Mouse (Mus musculus): Measurements from ENCODE around the gene Tmem132e. TPM values are rescaled to one million over a fixed set of nuclear protein-coding genes. Genes with fewer than 3 reads are reported as not detected.

Tmem132e gene
- polyA plus RNA-seq (2012; ENCODE audit: insufficient read depth, insufficient read length, missing spikeins): not detected in 2 replicates

DNA sequence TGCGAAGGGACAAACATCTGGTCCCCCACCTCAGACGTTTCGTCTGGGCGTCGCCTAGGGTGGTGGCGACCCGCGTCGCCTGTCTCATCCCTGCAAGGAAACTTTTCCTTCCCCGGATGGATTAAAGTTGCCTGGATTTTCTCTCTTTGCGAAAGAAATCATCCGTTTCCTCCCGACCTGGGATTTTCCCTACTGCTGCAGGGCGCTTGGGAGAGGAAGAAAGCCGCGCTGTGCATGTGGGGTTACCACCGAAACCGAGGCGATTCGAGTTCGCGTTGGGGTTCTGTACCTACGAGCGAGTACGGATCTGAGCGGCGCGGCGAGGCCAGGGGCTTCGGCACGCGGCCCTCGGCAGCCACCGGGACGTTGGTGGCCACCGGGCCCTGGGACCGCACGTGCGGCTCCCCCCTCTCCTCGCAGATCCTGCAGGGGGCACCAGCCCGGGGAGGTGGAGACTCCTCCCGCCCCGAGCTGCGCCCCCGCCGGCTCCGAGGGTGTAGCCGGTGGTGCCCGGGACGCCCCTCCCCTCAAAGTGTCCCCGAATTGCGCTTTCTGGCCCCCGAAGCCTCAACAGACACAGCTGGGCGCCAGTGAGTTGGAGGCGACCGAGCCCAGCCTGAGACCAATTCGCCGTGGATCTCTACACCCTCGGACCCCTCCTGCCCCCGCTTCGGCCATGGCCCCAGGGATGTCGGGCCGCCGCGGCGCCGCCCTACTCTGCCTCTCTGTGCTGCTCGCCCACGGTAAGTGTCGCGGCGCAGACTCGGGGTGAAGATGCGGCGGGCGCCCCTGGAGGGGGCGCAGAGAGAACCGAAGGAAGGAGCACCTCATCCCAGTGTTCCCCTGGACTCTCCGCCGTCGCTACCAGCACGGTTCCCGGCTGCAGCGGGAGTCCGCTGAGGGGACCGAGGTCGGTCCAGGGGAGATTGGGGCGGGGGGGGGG, at the start of gene Tmem132e:
TSS of gene Tmem132e (plus strand) at position 530 of the 943 bp plus-strand sequence.
- TF ChIP-seq POLR2A (IDR thresholded peaks at IDR 0.05; ENCODE audit: borderline replicate concordance, low read depth, low read length): no peak
- no peak for TF ChIP-seq CTCF (IDR thresholded peaks at IDR 0.05; ENCODE audit: low read depth, low read length)
- Histone ChIP-seq H3K4me1 (ENCODE audit: control insufficient read depth, insufficient read depth, low read length) (no peaks in the 10 kb centered on the region), H3K27ac (ENCODE audit: insufficient read depth, low read depth, low read length) (no peak within 1 kb of the TSS), H3K4me3 (ENCODE audit: insufficient read depth, low read length) (no peak within 1 kb of the TSS)

DNA sequence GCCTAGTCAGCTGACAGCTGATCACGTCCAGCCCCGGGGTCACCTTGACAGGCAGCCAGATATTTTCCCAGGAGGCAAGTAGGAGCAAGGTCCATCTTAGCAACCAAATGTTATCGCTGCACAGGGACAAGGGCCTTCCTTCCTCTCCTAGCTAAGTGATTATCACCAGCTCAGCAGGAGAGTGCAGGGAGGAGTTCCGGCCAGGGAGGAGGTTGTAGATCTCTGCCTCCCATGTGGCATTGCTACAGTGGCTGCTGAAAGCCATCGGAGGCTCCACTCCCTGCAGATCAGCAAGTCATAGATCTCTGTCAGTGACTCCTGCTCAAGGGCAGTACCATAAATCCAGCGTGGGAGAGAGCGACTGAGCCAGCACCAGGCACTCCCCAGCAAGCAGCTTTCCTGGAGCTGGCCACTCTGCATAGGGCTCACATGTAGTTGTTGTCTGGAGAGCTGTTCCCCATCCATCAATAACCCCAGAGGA, 48.7 kb upstream of the Tmem132e start:
- Histone ChIP-seq H3K4me1 (ENCODE audit: control insufficient read depth, insufficient read depth, low read length) (no peaks in the 10 kb centered on the region), H3K4me3 (ENCODE audit: insufficient read depth, low read length) (no peak overlapping the region), H3K27ac (ENCODE audit: insufficient read depth, low read depth, low read length) (no peak overlapping the region)
- TF ChIP-seq CTCF (IDR thresholded peaks at IDR 0.05; ENCODE audit: low read depth, low read length) (no peak), POLR2A (IDR thresholded peaks at IDR 0.05; ENCODE audit: borderline replicate concordance, low read depth, low read length) (no peak)

GRCm38 (mm10) chr11:82340416-82340815, 48.3 kb upstream of the Tmem132e start:
- TF ChIP-seq CTCF (IDR thresholded peaks at IDR 0.05; ENCODE audit: low read depth, low read length): no peak
- no peak for TF ChIP-seq POLR2A (IDR thresholded peaks at IDR 0.05; ENCODE audit: borderline replicate concordance, low read depth, low read length)
- H3K4me1 ChIP-seq (ENCODE audit: control insufficient read depth, insufficient read depth, low read length): no peaks in the 10 kb centered on the region

DNA sequence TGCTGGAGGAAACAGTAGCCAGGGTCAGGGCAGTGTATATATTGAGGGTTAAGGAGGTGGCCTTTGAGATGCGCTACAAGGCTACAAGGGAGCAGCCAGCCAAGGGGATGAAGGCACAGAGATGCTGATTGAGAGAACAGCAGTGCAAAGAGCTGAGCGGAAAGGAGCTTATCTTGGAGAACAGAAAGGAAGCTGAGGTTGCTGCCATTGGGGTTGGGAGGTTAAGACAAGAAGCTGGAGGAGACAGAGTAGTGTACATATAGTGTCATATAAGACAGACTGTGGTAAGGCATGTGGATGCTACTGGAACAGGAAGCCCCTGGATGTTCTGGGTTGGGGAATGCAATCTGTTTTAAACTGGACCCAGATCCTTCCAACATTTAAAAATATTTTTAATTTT, 47.8 kb upstream of the Tmem132e start:
- no peak overlapping the region for H3K27ac ChIP-seq (ENCODE audit: insufficient read depth, low read depth, low read length)
- no peak for TF ChIP-seq POLR2A (IDR thresholded peaks at IDR 0.05; ENCODE audit: borderline replicate concordance, low read depth, low read length)
- no peak for TF ChIP-seq CTCF (IDR thresholded peaks at IDR 0.05; ENCODE audit: low read depth, low read length)
- no peak overlapping the region for H3K4me3 ChIP-seq (ENCODE audit: insufficient read depth, low read length)
- no peaks in the 10 kb centered on the region for H3K4me1 ChIP-seq (ENCODE audit: control insufficient read depth, insufficient read depth, low read length)

More at GRCm38 (mm10) chr11:82340416-82340815, 48.3 kb upstream of the Tmem132e start:
- H3K4me3 ChIP-seq (ENCODE audit: insufficient read depth, low read length): no peak overlapping the region
- no peak overlapping the region for H3K27ac ChIP-seq (ENCODE audit: insufficient read depth, low read depth, low read length)

DNA sequence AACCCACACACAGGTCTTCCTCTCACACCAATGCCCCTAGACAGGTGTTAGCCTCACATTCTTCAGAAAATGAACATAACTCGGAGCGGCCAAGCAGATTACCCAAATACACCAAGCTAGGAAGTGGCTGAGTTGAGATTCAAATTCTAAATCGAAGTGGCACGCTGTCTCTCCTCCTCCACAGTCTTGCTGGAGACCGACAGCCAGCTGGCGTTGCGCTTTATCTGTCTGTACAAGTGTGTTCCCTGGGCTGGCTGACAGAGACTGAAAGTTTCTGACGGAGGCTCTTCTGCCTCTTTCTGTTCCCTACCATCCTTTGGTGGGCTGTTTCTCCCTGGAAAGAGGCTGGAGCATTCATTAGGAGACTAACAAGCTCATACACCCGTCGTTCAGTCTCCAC, 37.7 kb upstream of the Tmem132e start:
- Histone ChIP-seq H3K4me3 (ENCODE audit: insufficient read depth, low read length) (no peak overlapping the region), H3K27ac (ENCODE audit: insufficient read depth, low read depth, low read length) (no peak overlapping the region), H3K4me1 (ENCODE audit: control insufficient read depth, insufficient read depth, low read length) (no peaks in the 10 kb centered on the region; the same call in 1 of the 2 replicates)
- TF ChIP-seq POLR2A (IDR thresholded peaks at IDR 0.05; ENCODE audit: borderline replicate concordance, low read depth, low read length) (no peak), CTCF (IDR thresholded peaks at IDR 0.05; ENCODE audit: low read depth, low read length) (no peak)

GRCm38 (mm10) chr11:82370151-82370550, 18.5 kb upstream of the Tmem132e start:
- Histone ChIP-seq H3K4me1 (ENCODE audit: control insufficient read depth, insufficient read depth, low read length) (no peaks in the 10 kb centered on the region), H3K4me3 (ENCODE audit: insufficient read depth, low read length) (no peak overlapping the region), H3K27ac (ENCODE audit: insufficient read depth, low read depth, low read length) (no peak overlapping the region)
- TF ChIP-seq CTCF (IDR thresholded peaks at IDR 0.05; ENCODE audit: low read depth, low read length): no peak
- no peak for TF ChIP-seq POLR2A (IDR thresholded peaks at IDR 0.05; ENCODE audit: borderline replicate concordance, low read depth, low read length)

DNA sequence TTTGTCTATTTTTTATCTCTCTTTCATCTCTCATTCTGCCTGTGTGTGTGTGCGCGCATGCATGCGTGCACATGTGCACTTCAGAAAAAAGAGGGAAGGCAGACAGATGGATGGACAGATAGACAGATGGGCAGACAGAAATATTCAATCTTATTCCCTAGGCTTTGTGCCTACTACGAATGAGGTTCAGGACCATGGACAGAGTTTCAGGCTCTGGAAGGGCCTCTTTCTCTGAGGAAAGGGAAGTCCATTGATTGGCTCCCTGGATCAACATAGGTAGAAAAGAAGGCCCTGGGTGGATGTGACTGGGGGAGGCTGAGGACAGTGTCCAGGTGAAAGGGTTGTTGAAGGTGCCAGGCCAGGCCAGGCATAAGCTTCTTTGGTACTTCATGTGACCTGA, 17.1 kb upstream of the Tmem132e start:
- TF ChIP-seq CTCF (IDR thresholded peaks at IDR 0.05; ENCODE audit: low read depth, low read length): no peak
- TF ChIP-seq POLR2A (IDR thresholded peaks at IDR 0.05; ENCODE audit: borderline replicate concordance, low read depth, low read length): no peak
- H3K4me3 ChIP-seq (ENCODE audit: insufficient read depth, low read length): no peak overlapping the region
- H3K27ac ChIP-seq (ENCODE audit: insufficient read depth, low read depth, low read length): no peak overlapping the region
- no peaks in the 10 kb centered on the region for H3K4me1 ChIP-seq (ENCODE audit: control insufficient read depth, insufficient read depth, low read length)

- TF ChIP-seq POLR2A (IDR thresholded peaks at IDR 0.05; ENCODE audit: borderline replicate concordance, low read depth, low read length): no peak
- TF ChIP-seq CTCF (IDR thresholded peaks at IDR 0.05; ENCODE audit: low read depth, low read length): no peak
- no peak overlapping the region for H3K4me3 ChIP-seq (ENCODE audit: insufficient read depth, low read length)
- H3K4me1 ChIP-seq (ENCODE audit: control insufficient read depth, insufficient read depth, low read length): no peaks in the 10 kb centered on the region
- no peak overlapping the region for H3K27ac ChIP-seq (ENCODE audit: insufficient read depth, low read depth, low read length)
These were observed 8.0 kb upstream of the Tmem132e start for GRCm38 (mm10) chr11:82380606-82381202.

GRCm38 (mm10) chr11:82386970-82387540, 1.6 kb upstream of the Tmem132e start:
- H3K27ac ChIP-seq (ENCODE audit: insufficient read depth, low read depth, low read length): no peak overlapping the region
- no peak for TF ChIP-seq CTCF (IDR thresholded peaks at IDR 0.05; ENCODE audit: low read depth, low read length)
- H3K4me1 ChIP-seq (ENCODE audit: control insufficient read depth, insufficient read depth, low read length): no peaks in the 10 kb centered on the region
- H3K4me3 ChIP-seq (ENCODE audit: insufficient read depth, low read length): no peak overlapping the region

All from bone marrow macrophage, adult 2 months (primary cell).